Mouse (Mus musculus) CD4-positive, CD25-positive, alpha-beta regulatory T cell, adult 9 weeks (primary cell): ENCODE measurements around the gene Gm5269. TPM values are rescaled to one million over a fixed set of nuclear protein-coding genes. Genes with fewer than 3 reads are reported as not detected.

Experiments used
- polyA plus RNA-seq: library from polyadenylated mRNA; unstranded; fragments of 100-300 nt; shearing (Covaris generic); gene quantifications from one replicate; pipeline ENCODE4 v1.2.1, GENCODE M21; 2017

Gene Gm5269
- not detected for polyA plus RNA-seq

DNA sequence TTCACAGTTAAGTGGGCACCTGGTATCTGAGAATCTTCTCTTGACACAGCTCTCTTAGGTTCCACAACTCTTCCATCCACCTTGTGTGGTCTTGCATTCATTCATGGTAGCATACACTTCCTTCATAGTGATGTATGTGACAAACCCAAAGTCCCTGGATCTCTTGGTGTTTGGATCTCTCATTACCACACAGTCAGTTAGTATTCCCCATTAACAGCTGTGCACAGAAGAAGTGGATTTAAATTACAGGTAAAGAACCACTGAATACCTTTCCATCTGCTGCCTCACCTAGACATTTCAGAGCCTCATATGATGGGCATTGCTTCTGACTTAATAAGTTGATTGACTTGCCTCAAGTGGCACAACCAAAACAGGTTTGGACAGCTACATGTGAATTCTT lies at the start of gene Gm5269:
TSS of gene Gm5269 (minus strand) at position 101 of the 400 bp plus-strand sequence.

DNA sequence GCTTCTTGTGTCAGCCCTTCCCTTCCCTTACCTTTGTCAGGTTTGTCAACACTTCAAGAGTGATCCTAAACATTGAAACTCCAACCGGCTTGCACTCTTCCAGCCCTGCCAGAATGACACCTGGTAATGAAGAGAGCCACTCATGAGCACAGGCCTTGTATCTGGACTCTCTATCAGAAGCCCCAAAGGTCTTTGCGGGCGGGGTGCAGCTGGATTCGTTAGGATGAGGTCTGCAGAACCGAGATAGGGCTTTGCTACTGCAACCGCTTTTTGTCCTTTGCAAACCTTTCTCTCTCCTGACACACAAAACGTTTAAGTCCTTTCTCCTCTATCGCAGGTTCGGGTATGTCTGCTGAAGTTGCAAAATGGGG lies 36.3 kb upstream of the Gm5269 start, which contains the start of gene Slc40a1:
TSS of gene Slc40a1 (minus strand) at position 131 of the 371 bp plus-strand sequence.

Other genes with a start within 250 kb of the Gm5269 start
- gene Wdr75, start 95.1 kb downstream of the Gm5269 start, polyA plus RNA-seq = 57.2 TPM
- 6.7 TPM for gene Slc40a1, start 36.2 kb upstream of the Gm5269 start, polyA plus RNA-seq
- gene Dnah7b, start 176.0 kb upstream of the Gm5269 start, polyA plus RNA-seq = 4.4 TPM